Mouse (Mus musculus) forebrain, embryonic 11.5 days (tissue): ENCODE data around the gene Ulk1. TPM values are rescaled to one million over a fixed set of nuclear protein-coding genes. Genes with fewer than 3 reads are reported as not detected.
A peak's percentile ranks its signal among the peaks of the same experiment; 100 is the strongest.
"Not testable (repeated sequence)": the region's sequence is repeated elsewhere in the genome, so short reads cannot be mapped to it uniquely, and the experiment has no call there.

Source experiments
- ATAC-seq: fragments of 200-750 bp; cut with Nextera tagmentation; replicated peaks from 2 replicates; pipeline ENCODE4 v1.8.0; 2017; ENCODE audit warnings: moderate TSS enrichment; ENCODE audit not compliant: low FRiP score
- DNase-seq: peaks from one replicate; pipeline ENCODE4 v3.0.0-alpha.2; 2017; ENCODE audit warnings: low spot score
- H3K27ac ChIP-seq: fragments of 300-500 bp; sonication (generic); 2 replicates; pipeline ENCODE4 v1.5.1; 2014; ENCODE audit warnings: low read depth, low read length
- H3K27me3 ChIP-seq: fragments of 300-500 bp; sonication (generic); 2 replicates; pipeline ENCODE4 v1.6.1; 2014; ENCODE audit warnings: mild to moderate bottlenecking, low read length, mixed read lengths; ENCODE audit not compliant: control insufficient read depth, insufficient read depth
- H3K36me3 ChIP-seq: fragments of 300-500 bp; sonication (generic); 2 replicates; pipeline ENCODE4 v1.6.1; 2014; ENCODE audit warnings: mild to moderate bottlenecking, low read length, moderate library complexity, mixed read lengths; ENCODE audit not compliant: control insufficient read depth, insufficient read depth
- H3K4me1 ChIP-seq: fragments of 300-500 bp; sonication (generic); replicated peaks from 2 replicates; pipeline ENCODE4 v1.6.1; 2014; ENCODE audit warnings: low read length, mixed read lengths; ENCODE audit not compliant: control insufficient read depth, insufficient read depth
- H3K4me2 ChIP-seq: fragments of 300-500 bp; sonication (generic); 2 replicates; pipeline ENCODE4 v1.6.1; 2014; ENCODE audit warnings: low read depth, mild to moderate bottlenecking, low read length, moderate library complexity, mixed read lengths; ENCODE audit not compliant: severe bottlenecking
- H3K4me3 ChIP-seq: fragments of 300-500 bp; sonication (generic); 2 replicates; pipeline ENCODE4 v1.5.1; 2014; ENCODE audit warnings: low read depth, low read length
- H3K9ac ChIP-seq: fragments of 300-500 bp; sonication (generic); 2 replicates; pipeline ENCODE4 v1.6.1; 2014; ENCODE audit warnings: low read length
- H3K9me3 ChIP-seq: fragments of 300-500 bp; sonication (generic); 2 replicates; pipeline ENCODE4 v1.6.1; 2016; ENCODE audit warnings: low read length, mixed read lengths; ENCODE audit not compliant: control insufficient read depth
- WGBS: fragments of 180-500 bp; shearing (Covaris S2); extraction: QIAGEN DNeasy Blood & Tissue Kit; methylation state at CpG from one replicate; pipeline ENCODE4 v1.1.7; 2014; 5-methylcytosine and 5-hydroxymethylcytosine counted together
- polyA plus RNA-seq: library from polyadenylated mRNA; unstranded; fragments of >200 nt; fragmentation: Nextera tagmentation; extraction: Ambion mirVana; gene quantifications from 2 replicates; pipeline ENCODE4 v1.2.1, GENCODE M21; 2014

Gene Ulk1
- polyA plus RNA-seq, 1 experiment from 2014 or later, result 39.4 TPM

GRCm38 (mm10) chr5:110779276-110779997, 30.5 kb downstream of the Ulk1 start:
- H3K36me3 ChIP-seq, result peaks cover 3% of the 10 kb centered on the region; the same call in 1 of the 2 replicates
- H3K9me3 ChIP-seq, result no peaks in the 10 kb centered on the region
- DNase-seq, result no peak
- 20% methylated on average over 15 of the region's 15 CpGs for WGBS
- no peaks in the 10 kb centered on the region for H3K27me3 ChIP-seq
- no peak overlapping the region for H3K27ac ChIP-seq
- peaks cover 6% of the 10 kb centered on the region for H3K4me1 ChIP-seq
- H3K4me2 ChIP-seq, result peak overlapping the region; percentile 88
- ATAC-seq, result no peak
- peak overlapping the region; percentile 82 for H3K9ac ChIP-seq
- H3K4me3 ChIP-seq, result peak overlapping the region; percentile 72

- no peak overlapping the region for H3K4me3 ChIP-seq
- H3K4me1 ChIP-seq, result peaks cover 6% of the 10 kb centered on the region
- no peaks in the 10 kb centered on the region for H3K27me3 ChIP-seq
- no peak overlapping the region for H3K27ac ChIP-seq
- no peaks in the 10 kb centered on the region for H3K9me3 ChIP-seq
- 92% methylated on average over 12 of the region's 12 CpGs for WGBS
- no peak overlapping the region for H3K4me2 ChIP-seq
- DNase-seq (peak; percentile 47), ATAC-seq (no peak)
- peaks cover 6% of the 10 kb centered on the region; the same call in 1 of the 2 replicates for H3K36me3 ChIP-seq
- no peak overlapping the region for H3K9ac ChIP-seq
Measured at GRCm38 (mm10) chr5:110778263-110778662, 31.6 kb downstream of the Ulk1 start.

- Histone ChIP-seq H3K4me1 (peaks cover 6% of the 10 kb centered on the region), H3K27ac (no peak overlapping the region), H3K4me2 (no peak overlapping the region), H3K27me3 (no peaks in the 10 kb centered on the region), H3K4me3 (no peak overlapping the region), H3K9ac (no peak overlapping the region), H3K9me3 (no peaks in the 10 kb centered on the region), H3K36me3 (peaks cover 6% of the 10 kb centered on the region; the same call in 1 of the 2 replicates)
- 93% methylated on average over 2 of the region's 2 CpGs for WGBS
- DNase-seq, result peak; percentile 21
- ATAC-seq, result no peak
Measured at GRCm38 (mm10) chr5:110776141-110776540, 33.8 kb downstream of the Ulk1 start.

DNA sequence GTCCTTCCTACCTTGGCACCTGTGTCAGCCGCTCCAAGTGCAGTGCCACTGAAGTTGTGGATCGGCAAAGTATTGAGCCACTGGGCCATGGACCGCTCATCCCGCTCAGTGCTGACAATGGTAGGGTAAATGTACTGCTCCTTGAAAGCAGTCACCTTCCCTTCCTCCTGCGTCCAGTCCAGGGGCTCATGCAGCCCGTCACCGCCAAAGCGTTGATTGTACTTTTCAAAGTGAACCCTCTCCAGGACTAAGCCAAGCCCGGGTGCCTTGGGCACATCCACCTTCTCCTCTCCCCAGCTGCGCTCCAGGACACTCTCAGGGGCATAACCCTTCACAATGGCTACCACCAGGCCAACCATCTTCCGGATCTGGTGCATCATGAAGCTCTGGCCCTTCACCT, 35.4 kb downstream of the Ulk1 start:
- peaks cover 4% of the 10 kb centered on the region for H3K4me1 ChIP-seq
- H3K9ac ChIP-seq, result no peak overlapping the region
- H3K9me3 ChIP-seq, result no peaks in the 10 kb centered on the region
- no peak for ATAC-seq
- H3K27ac ChIP-seq, result no peak overlapping the region
- H3K36me3 ChIP-seq, result peaks cover 6% of the 10 kb centered on the region; the same call in 1 of the 2 replicates
- 93% methylated on average over 11 of the region's 11 CpGs for WGBS
- DNase-seq, result peak; percentile 37
- no peak overlapping the region for H3K4me3 ChIP-seq
- H3K27me3 ChIP-seq, result no peaks in the 10 kb centered on the region
- no peak overlapping the region for H3K4me2 ChIP-seq

GRCm38 (mm10) chr5:110772945-110773344, 37.0 kb downstream of the Ulk1 start:
- H3K9me3 ChIP-seq, ATAC-seq, H3K9ac ChIP-seq, H3K27me3 ChIP-seq, H3K4me1 ChIP-seq, H3K36me3 ChIP-seq, DNase-seq, H3K4me2 ChIP-seq, H3K27ac ChIP-seq, H3K4me3 ChIP-seq: not testable (repeated sequence)
- 91% methylated on average over 10 of the region's 10 CpGs for WGBS

GRCm38 (mm10) chr5:110770448-110771158, 39.3 kb downstream of the Ulk1 start, which contains the start of gene Ep400:
Gene Ep400, minus strand, starts transcription at chr5:110770717.
- DNase-seq (peak; percentile 100), ATAC-seq (peak; percentile 98)
- peak within 1 kb of the TSS; percentile 89 for H3K9ac ChIP-seq
- WGBS, result under 1% methylated on average over 82 of the region's 83 CpGs
- peak within 1 kb of the TSS; percentile 94 for H3K4me3 ChIP-seq
- H3K9me3 ChIP-seq, result no peaks in the 10 kb centered on the region
- H3K27ac ChIP-seq, result peak within 1 kb of the TSS; percentile 95
- H3K4me1 ChIP-seq, result peaks cover 4% of the 10 kb centered on the region; the same call in 1 of the 2 replicates
- peaks cover 6% of the 10 kb centered on the region; the same call in 1 of the 2 replicates for H3K36me3 ChIP-seq
- peak within 1 kb of the TSS; percentile 74 for H3K4me2 ChIP-seq
- no peaks in the 10 kb centered on the region for H3K27me3 ChIP-seq

DNA sequence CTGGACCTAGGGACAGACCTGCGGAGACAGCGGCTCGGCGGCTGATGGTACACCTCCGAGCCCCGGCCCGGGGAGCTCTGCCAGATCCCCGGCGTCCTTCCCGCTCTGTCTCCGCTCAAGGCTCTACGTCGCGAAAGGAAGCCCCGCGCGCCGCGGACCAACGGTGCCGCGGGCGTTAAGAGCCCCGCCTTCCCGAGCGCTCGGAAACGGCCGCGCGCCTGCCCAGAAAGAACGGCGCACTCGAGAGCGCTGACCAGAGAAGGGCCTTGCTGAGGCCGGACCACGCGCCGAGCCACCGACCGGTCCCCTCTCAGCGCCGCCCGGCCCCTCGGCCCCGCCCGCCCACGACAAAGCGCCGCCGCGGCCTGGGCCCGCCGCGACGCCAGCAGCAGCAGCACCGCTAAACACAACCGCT, 39.9 kb downstream of the Ulk1 start:
- WGBS, result under 1% methylated on average over 54 of the region's 58 CpGs
- peak overlapping the region; percentile 94 for H3K4me3 ChIP-seq
- peaks cover 4% of the 10 kb centered on the region; the same call in 1 of the 2 replicates for H3K4me1 ChIP-seq
- H3K27ac ChIP-seq, result peak overlapping the region; percentile 95
- DNase-seq (no peak), ATAC-seq (peak; percentile 76)
- H3K36me3 ChIP-seq, result peaks cover 3% of the 10 kb centered on the region; the same call in 1 of the 2 replicates
- H3K27me3 ChIP-seq, result no peaks in the 10 kb centered on the region
- peak overlapping the region; percentile 74 for H3K4me2 ChIP-seq
- no peaks in the 10 kb centered on the region for H3K9me3 ChIP-seq
- H3K9ac ChIP-seq, result peak overlapping the region; percentile 89

- ATAC-seq (no peak), DNase-seq (no peak)
- Histone ChIP-seq H3K27ac (no peak overlapping the region), H3K9me3 (no peaks in the 10 kb centered on the region), H3K4me3 (peak overlapping the region; percentile 94), H3K4me1 (peaks cover 4% of the 10 kb centered on the region; the same call in 1 of the 2 replicates), H3K4me2 (peak overlapping the region; percentile 74), H3K27me3 (no peaks in the 10 kb centered on the region), H3K9ac (peak overlapping the region; percentile 89), H3K36me3 (peaks cover 2% of the 10 kb centered on the region; the same call in 1 of the 2 replicates)
- 68% methylated on average over 4 of the region's 4 CpGs for whole genome bisulfite sequencing
Measured at GRCm38 (mm10) chr5:110769272-110769671, 40.6 kb downstream of the Ulk1 start.
